Mouse (Mus musculus) kidney, postnatal 0 days (tissue): Measurements from ENCODE around the gene Ehd2. TPM values are rescaled to one million over a fixed set of nuclear protein-coding genes. Genes with fewer than 3 reads are reported as not detected.

Experiments used
- ATAC-seq: fragments of 200-750 bp; cut with Nextera tagmentation; replicated peaks from 2 replicates; pipeline ENCODE4 v1.8.0; 2017; ENCODE audit warnings: low read depth, moderate number of reproducible peaks, moderate TSS enrichment, moderate library complexity; ENCODE audit not compliant: low FRiP score
- DNase-seq: peaks from one replicate; pipeline ENCODE4 v3.0.0-alpha.2; 2016; ENCODE audit warnings: low spot score
- H3K27ac ChIP-seq: fragments of 300-500 bp; sonication (generic); 2 replicates; pipeline ENCODE4 v1.5.1; 2014; ENCODE audit warnings: mild to moderate bottlenecking
- H3K27me3 ChIP-seq: fragments of 300-500 bp; sonication (generic); 2 replicates; pipeline ENCODE4 v1.6.1; 2014; ENCODE audit warnings: low read length, mixed read lengths; ENCODE audit not compliant: insufficient read depth
- H3K36me3 ChIP-seq: fragments of 300-500 bp; sonication (generic); 2 replicates; pipeline ENCODE4 v1.6.1; 2014; ENCODE audit warnings: low read length, mixed read lengths; ENCODE audit not compliant: insufficient read depth
- H3K4me1 ChIP-seq: fragments of 300-500 bp; sonication (generic); replicated peaks from 2 replicates; pipeline ENCODE4 v1.6.1; 2014; ENCODE audit warnings: antibody characterized with exemption, low read length, mixed read lengths; ENCODE audit not compliant: insufficient read depth
- H3K4me2 ChIP-seq: fragments of 300-500 bp; sonication (generic); 2 replicates; pipeline ENCODE4 v1.6.1; 2014; ENCODE audit warnings: mild to moderate bottlenecking, low read length, moderate library complexity, mixed read lengths
- H3K4me3 ChIP-seq: fragments of 300-500 bp; sonication (generic); replicated peaks from 2 replicates; pipeline ENCODE4 v1.5.1; 2014; ENCODE audit warnings: low read depth, low read length
- H3K9ac ChIP-seq: fragments of 300-500 bp; sonication (generic); 2 replicates; pipeline ENCODE4 v1.6.1; 2014; ENCODE audit warnings: low read depth, low read length
- H3K9me3 ChIP-seq: fragments of 300-500 bp; sonication (generic); replicated peaks from 2 replicates; pipeline ENCODE4 v1.6.1; 2016; ENCODE audit warnings: low read length, inconsistent platforms, mixed read lengths
- CTCF ChIP-seq: IDR thresholded peaks from 2 replicates; pipeline ENCODE4 v1.5.1; 2016; ENCODE audit warnings: antibody characterized with exemption, low read depth, mild to moderate bottlenecking, moderate library complexity
- WGBS: fragments of 180-500 bp; shearing (Covaris S2); extraction: QIAGEN DNeasy Blood & Tissue Kit; methylation state at CpG from one replicate; pipeline ENCODE4 v1.1.7; 2014; 5-methylcytosine and 5-hydroxymethylcytosine counted together
- polyA plus RNA-seq: library from polyadenylated mRNA; unstranded; fragments of >200 nt; fragmentation: Nextera tagmentation; extraction: Ambion mirVana; gene quantifications from 2 replicates; pipeline ENCODE4 v1.2.1, GENCODE M21; 2015

Gene Ehd2
- polyA plus RNA-seq, 1 experiment from 2014 or later, result 24.6 TPM

DNA sequence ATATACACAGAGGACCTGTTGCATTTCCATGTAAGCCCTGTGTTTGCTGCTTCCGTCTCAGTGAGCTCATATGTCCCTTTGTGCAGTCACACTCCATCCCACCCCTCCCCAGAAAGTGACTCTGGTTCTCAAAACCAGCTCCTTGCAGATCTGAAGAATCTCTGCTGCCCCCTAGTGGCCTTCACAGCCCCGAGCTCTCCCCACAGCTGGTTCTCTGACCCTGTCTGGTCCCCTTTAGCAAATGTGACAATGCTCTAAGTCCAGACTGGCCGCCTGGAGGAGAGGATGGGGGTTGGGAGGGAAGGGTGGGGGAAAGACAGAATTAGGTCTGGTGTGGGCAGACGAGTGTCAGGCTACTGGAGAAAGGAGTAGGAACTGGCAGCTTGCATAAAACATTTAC, 55.2 kb downstream of the Ehd2 start:
- no peaks in the 10 kb centered on the region for H3K9me3 ChIP-seq
- peak; percentile 74 for ATAC-seq
- H3K4me2 ChIP-seq, result no peak overlapping the region
- H3K27me3 ChIP-seq, result no peaks in the 10 kb centered on the region
- H3K36me3 ChIP-seq, result no peaks in the 10 kb centered on the region
- no peak overlapping the region for H3K27ac ChIP-seq
- DNase-seq, result peak; percentile 90
- no peak overlapping the region for H3K9ac ChIP-seq
- H3K4me3 ChIP-seq, result no peak overlapping the region
- WGBS, result 0% methylated on average over 4 of the region's 4 CpGs
- no peaks in the 10 kb centered on the region for H3K4me1 ChIP-seq
- TF ChIP-seq CTCF, result peak; percentile 86

DNA sequence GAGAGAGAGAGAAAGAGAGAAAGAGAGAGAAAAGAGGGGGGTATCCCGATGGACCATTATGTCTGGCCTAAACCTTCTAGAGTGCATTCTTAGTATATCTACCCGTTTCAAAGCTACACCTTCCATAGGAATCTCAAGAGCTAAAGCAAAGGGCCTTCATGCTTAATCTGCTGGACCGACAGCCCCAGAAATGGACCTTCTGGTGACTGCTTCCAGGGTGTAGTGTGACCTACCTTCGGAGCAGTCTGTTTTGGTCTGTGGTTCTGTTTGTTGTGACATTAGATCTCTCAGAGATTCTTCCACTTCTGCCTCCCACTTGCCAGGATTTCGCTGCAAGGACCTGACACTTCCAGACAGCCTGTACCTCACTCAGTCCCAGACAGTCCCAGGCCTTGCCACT, 56.8 kb downstream of the Ehd2 start:
- Histone ChIP-seq H3K4me3 (no peak overlapping the region), H3K9ac (no peak overlapping the region), H3K4me1 (no peaks in the 10 kb centered on the region), H3K9me3 (no peaks in the 10 kb centered on the region), H3K27me3 (no peaks in the 10 kb centered on the region), H3K4me2 (no peak overlapping the region), H3K36me3 (no peaks in the 10 kb centered on the region), H3K27ac (no peak overlapping the region)
- no peak for ATAC-seq
- no peak for DNase-seq
- no peak for TF ChIP-seq CTCF
- WGBS, result 59% methylated on average over 5 of the region's 5 CpGs

DNA sequence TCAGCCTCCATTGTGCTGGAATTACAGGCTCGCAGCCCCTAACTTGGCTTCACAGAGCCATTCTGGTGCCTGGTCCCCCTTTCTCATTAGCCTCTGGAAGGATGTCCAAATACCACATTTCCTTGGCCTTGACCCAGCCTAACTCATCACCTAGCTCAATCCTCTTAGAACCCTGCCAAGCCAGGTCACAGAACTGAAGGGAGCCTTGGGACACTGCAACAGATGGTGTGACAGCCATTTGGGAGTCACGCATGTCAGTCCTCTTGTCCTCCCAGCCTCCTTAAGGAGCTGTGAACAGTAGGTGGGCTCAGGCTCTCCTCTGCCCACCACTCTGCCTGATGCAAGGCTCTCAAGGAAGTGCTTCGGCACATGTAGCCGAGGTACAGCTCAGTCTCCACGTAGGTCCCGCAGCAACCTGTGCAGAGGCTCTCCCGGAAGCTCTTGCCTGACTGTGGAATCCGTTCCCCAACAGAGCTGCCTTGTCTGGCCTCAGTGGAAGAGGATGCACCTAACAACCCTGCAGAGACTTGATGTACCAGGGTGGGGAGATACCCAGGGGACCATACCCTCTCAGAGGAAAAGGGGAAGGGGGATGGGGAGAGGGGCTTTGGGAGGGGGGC, 59.3 kb downstream of the Ehd2 start:
- Histone ChIP-seq H3K9ac (no peak overlapping the region), H3K4me1 (no peaks in the 10 kb centered on the region), H3K4me2 (no peak overlapping the region), H3K27ac (no peak overlapping the region), H3K27me3 (no peaks in the 10 kb centered on the region), H3K9me3 (no peaks in the 10 kb centered on the region), H3K36me3 (no peaks in the 10 kb centered on the region), H3K4me3 (no peak overlapping the region)
- DNase-seq (no peak), ATAC-seq (no peak)
- TF ChIP-seq CTCF, result no peak
- 85% methylated on average over 8 of the region's 8 CpGs for WGBS

DNA sequence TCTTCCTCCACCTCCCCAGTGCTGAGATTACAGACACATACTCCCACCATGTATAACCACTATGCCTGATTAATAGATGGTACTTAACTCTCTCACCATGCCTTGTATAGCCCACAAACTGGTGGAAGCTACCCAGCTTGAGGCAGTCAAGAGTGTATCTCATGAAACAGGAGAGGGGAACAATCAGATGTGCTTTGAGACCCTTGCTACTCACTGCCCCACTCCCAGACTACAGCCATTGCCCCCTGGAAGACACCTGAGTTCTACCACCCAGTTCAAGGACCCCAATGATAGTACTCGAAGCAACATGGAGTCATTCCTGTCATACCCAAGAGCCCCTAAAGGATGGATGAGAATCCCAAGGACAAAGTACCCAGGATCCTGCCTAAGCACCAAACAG, 60.8 kb downstream of the Ehd2 start:
- 80% methylated on average over 1 of the region's 1 CpGs for WGBS
- TF ChIP-seq CTCF, result no peak
- no peak overlapping the region for H3K27ac ChIP-seq
- no peaks in the 10 kb centered on the region for H3K36me3 ChIP-seq
- no peak overlapping the region for H3K4me2 ChIP-seq
- DNase-seq (no peak), ATAC-seq (no peak)
- no peak overlapping the region for H3K9ac ChIP-seq
- no peak overlapping the region for H3K4me3 ChIP-seq
- no peaks in the 10 kb centered on the region for H3K9me3 ChIP-seq
- H3K4me1 ChIP-seq, result no peaks in the 10 kb centered on the region
- H3K27me3 ChIP-seq, result no peaks in the 10 kb centered on the region

DNA sequence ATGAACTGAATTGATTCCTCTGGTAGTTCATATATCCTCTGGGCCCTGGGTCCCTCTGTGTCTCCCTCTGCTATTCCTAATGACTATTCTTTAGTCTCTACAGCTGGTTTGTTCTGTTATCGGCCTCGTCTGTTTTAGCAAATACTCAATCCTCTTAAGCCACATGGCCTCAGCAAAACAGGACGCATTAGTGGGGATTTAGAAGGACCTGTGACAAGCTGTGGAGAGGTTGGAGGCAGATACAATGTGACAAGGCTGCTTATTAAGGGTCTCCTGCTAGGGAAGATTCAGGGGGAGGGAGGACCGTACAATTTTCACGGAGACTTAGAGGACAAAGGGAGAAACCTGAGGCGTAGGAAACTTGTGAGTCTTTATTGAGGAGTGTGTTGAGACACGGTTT, 61.5 kb downstream of the Ehd2 start:
- Histone ChIP-seq H3K4me3 (no peak overlapping the region), H3K27ac (no peak overlapping the region), H3K27me3 (no peaks in the 10 kb centered on the region), H3K36me3 (no peaks in the 10 kb centered on the region), H3K9me3 (no peaks in the 10 kb centered on the region), H3K4me2 (no peak overlapping the region), H3K4me1 (no peaks in the 10 kb centered on the region), H3K9ac (no peak overlapping the region)
- 79% methylated on average over 7 of the region's 7 CpGs for WGBS
- DNase-seq (no peak), ATAC-seq (no peak)
- no peak for TF ChIP-seq CTCF

DNA sequence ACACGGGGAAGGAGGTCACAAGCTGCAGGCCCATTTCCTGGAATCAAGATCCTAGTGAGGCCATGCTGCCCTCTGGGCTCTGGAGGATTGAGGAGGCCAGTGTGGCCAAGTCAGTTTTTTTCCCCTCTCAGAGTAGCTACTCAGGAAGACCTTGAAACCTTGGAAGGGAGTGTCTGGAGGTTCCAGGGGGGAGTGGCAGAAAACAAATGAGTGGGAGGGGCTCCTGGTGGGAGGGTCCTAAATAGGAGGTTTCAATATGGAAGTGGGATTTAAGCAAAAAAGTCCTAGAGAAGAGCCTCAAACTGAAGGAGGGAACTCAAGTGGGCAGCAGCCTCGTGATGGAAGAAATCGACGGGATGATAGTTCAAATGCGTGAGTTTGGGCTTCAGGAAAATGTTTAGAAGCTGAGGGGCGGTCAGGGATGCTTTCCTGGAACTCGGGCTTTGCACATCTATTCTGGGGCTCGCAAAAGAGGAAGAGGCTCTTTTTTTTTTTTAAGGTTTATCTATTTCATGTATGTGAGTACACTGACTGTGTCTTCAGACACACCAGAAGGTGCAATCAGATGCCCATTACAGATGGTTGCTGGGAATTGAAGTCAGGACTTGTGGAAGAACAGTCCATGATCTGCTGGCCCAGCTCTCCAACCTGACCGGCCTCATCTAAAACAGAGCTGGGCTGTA, 65.9 kb downstream of the Ehd2 start:
- H3K27me3 ChIP-seq, result no peaks in the 10 kb centered on the region
- H3K4me3 ChIP-seq, result no peak overlapping the region
- 72% methylated on average over 9 of the region's 9 CpGs for WGBS
- no peaks in the 10 kb centered on the region for H3K9me3 ChIP-seq
- no peak for TF ChIP-seq CTCF
- H3K27ac ChIP-seq, result no peak overlapping the region
- no peaks in the 10 kb centered on the region for H3K4me1 ChIP-seq
- DNase-seq (no peak), ATAC-seq (no peak)
- no peak overlapping the region for H3K9ac ChIP-seq
- no peaks in the 10 kb centered on the region for H3K36me3 ChIP-seq
- no peak overlapping the region for H3K4me2 ChIP-seq

Other genes starting within 250 kb of the Ehd2 start
- not detected in 2 replicates for gene Obox5, start 217.4 kb downstream of the Ehd2 start, polyA plus RNA-seq
- not detected in 2 replicates for gene Obox6, start 127.9 kb downstream of the Ehd2 start, polyA plus RNA-seq
- gene Crx, start 87.6 kb downstream of the Ehd2 start, polyA plus RNA-seq, result not detected in 2 replicates
- gene Crxos, start 85.0 kb downstream of the Ehd2 start, polyA plus RNA-seq, result not detected in 2 replicates
- 751 and 763 TPM in 2 replicates for gene Selenow, start 45.2 kb downstream of the Ehd2 start, polyA plus RNA-seq
- 213 and 221 TPM in 2 replicates for gene Nop53, start 21.5 kb downstream of the Ehd2 start, polyA plus RNA-seq
- gene Bicra, start 80.4 kb upstream of the Ehd2 start, polyA plus RNA-seq, result 3.2 and 3.3 TPM in 2 replicates
- 0.05 TPM in 2 replicates for gene Zfp541, start 94.2 kb upstream of the Ehd2 start, polyA plus RNA-seq
- 178 and 193 TPM in 2 replicates for gene Napa, start 130.9 kb upstream of the Ehd2 start, polyA plus RNA-seq
- 21.0 and 24.8 TPM in 2 replicates for gene Kptn, start 152.3 kb upstream of the Ehd2 start, polyA plus RNA-seq
- gene Slc8a2, start 162.3 kb upstream of the Ehd2 start, polyA plus RNA-seq, result 0.06 and 0.07 TPM in 2 replicates
- 12.9 and 16.7 TPM in 2 replicates for gene Meis3, start 207.5 kb upstream of the Ehd2 start, polyA plus RNA-seq